Mouse (Mus musculus): Measurements from ENCODE around the gene Adamtsl5.

- TF ChIP-seq CTCF (IDR thresholded peaks at IDR 0.05; ENCODE audit: low read depth) (no peak), EP300 (IDR thresholded peaks at IDR 0.05; ENCODE audit: low read depth) (no peak)
Measured at GRCm38 (mm10) chr10:80347514-80347967, 671 bp downstream of the Adamtsl5 start.

All from heart, postnatal 0 days (tissue).